Mouse (Mus musculus) liver, postnatal 0 days (tissue): ENCODE data around the gene Olfr554.

Source experiments
- CTCF ChIP-seq: sonication (generic); IDR thresholded peaks from 2 replicates; pipeline ENCODE4 v1.5.1; 2016; ENCODE audit warnings: antibody characterized with exemption, low read depth
- EP300 ChIP-seq: IDR thresholded peaks from 2 replicates; pipeline ENCODE4 v1.6.1; 2016; ENCODE audit warnings: antibody characterized with exemption, low read depth, mild to moderate bottlenecking

DNA sequence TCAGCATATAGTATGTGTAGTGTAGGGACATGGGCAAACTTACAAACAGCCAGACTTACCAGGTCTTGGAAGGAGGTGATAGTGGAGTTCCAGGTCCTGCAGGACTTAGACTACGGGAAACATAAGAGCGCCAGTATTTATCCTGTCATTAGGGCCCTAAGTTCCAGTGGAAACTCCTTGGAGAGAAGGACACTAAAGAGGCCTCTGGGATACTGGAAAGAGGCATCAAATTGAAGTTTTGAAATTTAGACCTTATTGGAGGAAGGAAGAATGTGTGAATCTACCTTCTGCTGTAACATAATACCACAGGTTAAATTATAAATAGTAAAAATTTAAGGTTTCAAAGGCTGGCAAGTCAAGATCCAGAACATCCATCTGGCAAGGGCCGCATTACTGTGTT lies 46.4 kb upstream of the Olfr554 start, which contains the start of gene Olfr551:
- TF ChIP-seq CTCF = no peak
- TF ChIP-seq EP300 = no peak
